Mouse (Mus musculus): ENCODE data around the gene Agtr1a. TPM values are rescaled to one million over a fixed set of nuclear protein-coding genes. Genes with fewer than 3 reads are reported as not detected.

The Agtr1a gene
- total RNA-seq (2021) = 1 to 10 TPM; 1.7 to 2.4 TPM

GRCm38 (mm10) chr13:30336148-30336801 is at the start of gene Agtr1a:
Gene Agtr1a, plus strand, starts transcription at chr13:30336441.
- DNase-seq = peak; percentile 23 to 26

- no peak for DNase-seq
Measured at GRCm38 (mm10) chr13:30310221-30310620, 26.0 kb upstream of the Agtr1a start.

GRCm38 (mm10) chr13:30324669-30325346 is 11.4 kb upstream of the Agtr1a start:
- no peak for DNase-seq

DNA sequence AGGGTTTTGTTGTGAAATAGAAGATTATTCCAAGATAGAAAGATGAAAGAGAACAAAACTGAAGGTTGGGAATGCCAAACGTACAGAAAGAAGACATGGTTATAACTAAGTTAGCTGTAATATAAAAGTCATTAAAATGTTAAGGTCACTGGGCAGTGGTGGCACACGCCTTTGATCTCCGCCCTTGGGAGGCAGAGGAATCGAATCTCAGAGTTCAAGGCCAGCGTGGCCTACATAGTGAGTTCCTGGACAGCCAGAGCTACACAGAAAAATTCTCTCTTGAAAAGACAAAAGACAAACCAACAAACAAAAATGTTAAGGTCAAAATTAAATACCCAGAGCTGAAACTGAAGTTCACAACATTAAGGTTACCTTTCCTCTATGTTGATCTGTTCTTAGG is 5.2 kb upstream of the Agtr1a start:
- DNase-seq = no peak

DNA sequence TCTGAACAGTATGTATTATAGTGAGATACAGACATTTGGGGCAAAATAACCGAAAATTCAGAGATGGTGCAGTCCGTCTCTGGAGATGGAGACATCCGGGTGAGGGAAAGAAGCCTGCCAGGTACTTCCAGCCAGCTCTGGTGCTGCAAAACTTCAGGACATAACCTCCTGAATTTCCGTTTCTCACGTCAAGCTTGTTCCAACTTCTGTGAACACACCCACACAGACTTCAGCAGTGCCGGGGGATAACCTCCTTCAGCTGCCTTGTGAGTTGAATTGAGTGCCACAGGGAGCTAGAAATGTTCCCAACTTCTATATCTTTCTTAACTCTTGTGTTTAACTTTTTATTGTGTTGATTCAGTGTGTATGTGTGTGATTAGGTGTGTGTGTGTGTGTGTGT is 4.4 kb upstream of the Agtr1a start:
- no peak for DNase-seq

- no peak for DNase-seq
Measured at GRCm38 (mm10) chr13:30332581-30332980, 3.7 kb upstream of the Agtr1a start.

DNA sequence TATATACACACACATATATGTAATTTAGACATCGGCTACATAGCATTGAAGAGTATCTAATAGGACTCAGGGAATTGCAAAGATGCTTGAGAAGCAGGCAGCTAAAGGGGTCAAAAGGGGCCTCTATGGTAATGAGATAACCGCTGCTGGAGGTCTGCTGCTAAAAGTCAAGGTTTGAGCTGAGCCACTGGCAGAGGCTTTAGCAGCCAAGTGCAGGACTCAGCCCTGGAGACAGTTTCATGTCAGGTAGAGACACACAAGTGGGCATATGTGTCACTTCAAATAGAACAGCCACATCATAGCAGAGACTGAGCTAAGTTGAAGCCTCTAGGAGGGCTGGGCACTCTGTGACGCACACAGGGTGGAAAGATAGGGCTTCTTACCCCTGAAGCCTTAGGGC is 1.6 kb upstream of the Agtr1a start:
- no peak for DNase-seq

- no peak for DNase-seq
Measured at GRCm38 (mm10) chr13:30336913-30337312, 672 bp downstream of the Agtr1a start.

DNA sequence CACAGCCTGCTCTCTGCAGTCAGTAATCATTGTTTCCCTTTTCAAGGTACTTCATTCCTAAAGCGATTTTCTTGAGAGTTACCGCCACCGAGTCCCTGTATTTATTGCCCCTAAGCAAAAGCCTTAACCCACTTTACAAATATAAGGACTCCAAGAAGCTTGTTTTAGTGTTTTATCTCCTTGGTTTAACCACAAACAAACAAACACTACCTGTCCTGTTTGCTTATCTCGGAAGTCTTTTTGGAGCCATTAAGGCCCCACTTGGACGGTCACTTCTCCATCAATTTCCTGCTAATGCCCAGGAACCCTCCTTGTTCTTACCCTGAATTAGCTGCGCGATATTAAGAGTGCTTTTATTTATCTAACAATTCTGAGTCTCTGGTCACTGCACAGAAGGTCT is 1.4 kb downstream of the Agtr1a start:
- no peak for DNase-seq

DNA sequence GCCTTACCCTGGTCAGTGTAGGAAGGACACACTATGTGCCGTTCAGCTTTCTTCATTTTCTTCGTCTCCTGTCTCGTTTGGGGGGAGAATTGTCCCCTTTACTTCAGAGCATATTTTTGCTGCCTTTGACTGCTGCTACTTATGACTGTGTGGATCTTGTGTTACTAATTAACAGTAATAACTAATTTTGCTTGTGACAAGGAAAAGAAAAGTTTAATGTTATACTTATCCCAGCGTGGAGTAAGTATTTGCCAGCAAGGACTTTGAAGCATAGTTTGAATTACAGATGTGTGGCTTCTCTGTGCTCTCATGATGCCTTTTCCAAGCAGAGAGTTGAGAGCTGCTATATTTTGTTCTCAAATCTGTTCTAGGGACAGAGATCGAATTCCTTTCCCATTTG is 2.3 kb downstream of the Agtr1a start:
- DNase-seq = no peak

DNA sequence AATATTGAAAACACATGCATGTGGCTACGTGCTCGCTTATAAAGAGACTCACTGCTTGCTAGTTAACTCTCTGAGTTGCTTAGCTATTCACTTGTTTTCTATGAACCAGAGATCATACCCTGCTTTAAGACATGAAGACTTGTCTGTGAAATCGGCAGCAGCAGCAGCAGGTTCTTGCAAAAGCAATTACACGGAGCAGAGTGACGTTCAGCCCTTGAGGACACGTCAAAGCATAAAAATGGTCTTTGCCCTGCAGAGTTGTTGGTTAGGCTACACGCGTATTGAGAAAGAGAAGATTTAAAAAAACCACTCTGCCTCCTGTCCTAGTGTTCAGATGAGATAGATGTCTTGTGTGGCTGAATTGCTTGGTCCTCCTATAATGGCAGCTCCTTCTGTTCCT is 3.7 kb downstream of the Agtr1a start:
- DNase-seq = no peak

DNA sequence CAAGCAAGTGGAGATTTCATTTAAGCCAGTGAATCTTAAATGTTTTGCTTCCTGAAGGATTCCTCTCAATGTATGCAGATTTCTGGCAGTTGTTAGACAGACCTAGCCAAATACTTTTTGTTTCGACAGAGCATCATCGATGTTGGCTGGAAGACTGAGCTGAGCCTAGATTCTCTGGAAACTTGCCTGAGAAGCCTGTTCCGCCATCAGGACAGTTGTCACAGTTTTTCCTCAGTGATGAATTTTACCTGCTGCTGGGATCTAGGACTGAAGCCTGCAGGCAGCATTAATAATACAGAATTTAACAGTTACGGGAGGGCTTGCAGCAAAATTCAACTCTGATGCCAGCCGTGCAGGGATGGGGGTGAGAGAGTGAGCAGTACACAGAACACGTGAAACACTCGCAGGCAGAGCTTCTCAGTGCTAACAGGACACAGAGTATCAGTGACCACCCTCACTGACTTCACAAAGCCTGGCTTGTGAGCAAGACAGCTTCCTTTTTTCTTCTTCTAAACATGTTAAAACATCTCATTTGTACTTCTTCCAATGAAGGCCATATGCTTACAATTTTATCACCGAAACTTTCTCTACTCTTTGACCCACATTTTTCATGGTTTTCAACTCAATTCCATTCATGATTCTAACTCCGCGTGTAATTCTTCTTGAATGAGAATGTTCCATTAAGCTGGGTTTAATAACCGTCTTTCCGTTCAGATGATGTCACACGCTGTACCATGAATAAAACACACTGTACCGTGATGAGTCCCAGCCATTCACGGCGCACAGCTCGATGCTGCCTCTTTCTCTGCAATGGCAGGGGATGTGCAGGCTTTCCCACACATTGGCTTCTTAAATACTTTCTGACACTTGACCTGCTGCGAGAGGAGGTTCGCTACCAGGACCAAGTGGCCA is 6.0 kb downstream of the Agtr1a start:
- peak in 1 of 2 experiments; percentile 7 for DNase-seq

- DNase-seq = no peak
Measured at GRCm38 (mm10) chr13:30345427-30345913, 9.2 kb downstream of the Agtr1a start.

- DNase-seq = no peak
Measured at GRCm38 (mm10) chr13:30346881-30347280, 10.6 kb downstream of the Agtr1a start.

DNA sequence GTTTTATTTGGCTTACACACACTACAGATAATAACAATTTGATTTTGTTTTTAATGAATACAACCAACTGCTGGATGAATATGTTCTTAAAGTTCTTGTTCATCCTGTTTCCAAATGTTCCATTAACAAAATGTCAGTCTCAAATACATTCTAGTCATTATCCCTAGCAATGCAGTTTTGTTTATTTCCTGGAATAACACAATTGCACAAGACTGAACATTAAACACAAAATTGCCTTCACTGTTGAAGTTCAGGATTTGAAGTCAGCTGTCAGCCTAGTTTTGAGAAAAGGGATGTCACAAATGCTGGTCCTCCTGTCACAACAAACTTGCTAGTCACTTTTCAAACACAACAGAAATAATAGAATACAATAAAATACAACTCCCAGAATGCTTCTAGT is 12.1 kb downstream of the Agtr1a start:
- no peak for DNase-seq

- DNase-seq = no peak
Measured at GRCm38 (mm10) chr13:30351966-30352365, 15.7 kb downstream of the Agtr1a start.

DNA sequence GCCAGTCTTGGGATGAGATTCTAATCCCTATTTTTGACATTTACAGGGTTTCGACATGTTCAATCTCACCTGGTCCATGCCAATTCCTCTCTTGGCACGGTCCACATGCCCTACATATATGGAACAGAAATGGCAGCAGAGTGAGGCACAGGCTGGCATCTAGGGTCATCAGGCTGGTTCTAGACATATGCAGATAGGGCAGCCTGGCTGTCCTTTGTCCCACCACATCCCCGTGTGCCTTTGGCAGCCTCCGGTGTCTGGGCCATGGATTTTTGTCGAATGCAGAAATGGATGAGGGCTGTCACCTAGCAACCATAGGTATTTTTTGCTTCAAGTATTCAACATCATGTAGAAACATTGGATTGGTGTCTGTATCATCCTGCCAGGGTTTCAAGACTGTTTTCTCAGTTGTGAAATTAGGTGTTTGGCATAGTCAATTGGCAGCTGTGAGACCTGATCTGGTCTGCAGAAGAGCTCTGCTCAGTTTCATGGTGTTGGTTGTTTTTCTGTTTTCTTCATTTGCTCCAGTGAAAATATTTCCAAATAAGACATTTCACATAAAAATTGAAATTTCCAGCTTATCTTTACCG is 18.8 kb downstream of the Agtr1a start:
- no peak for DNase-seq

DNA sequence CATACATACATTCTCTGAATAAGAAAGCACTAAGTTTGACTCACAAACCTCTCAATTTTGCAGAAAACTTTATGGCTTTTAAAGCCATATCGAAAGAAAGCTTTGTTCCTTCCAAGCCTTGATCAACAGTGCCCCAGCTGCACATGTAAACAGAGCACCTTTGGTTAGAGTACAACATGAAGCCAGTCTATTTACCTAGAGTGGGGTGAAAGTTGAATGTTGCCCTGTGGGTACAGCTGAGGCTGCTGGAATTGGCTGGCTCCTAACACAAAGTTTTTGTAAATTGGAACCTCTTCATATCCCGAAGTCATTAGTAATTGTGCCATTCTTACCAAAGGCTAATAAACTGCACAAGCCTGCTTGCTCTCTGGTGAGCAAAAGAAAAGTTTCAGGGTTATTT is 19.7 kb downstream of the Agtr1a start:
- no peak for DNase-seq

- DNase-seq = no peak
Measured at GRCm38 (mm10) chr13:30358456-30359168, 22.4 kb downstream of the Agtr1a start.

- no peak for DNase-seq
Measured at GRCm38 (mm10) chr13:30359886-30360285, 23.6 kb downstream of the Agtr1a start.

- DNase-seq = no peak
Measured at GRCm38 (mm10) chr13:30361002-30361401, 24.8 kb downstream of the Agtr1a start.

DNA sequence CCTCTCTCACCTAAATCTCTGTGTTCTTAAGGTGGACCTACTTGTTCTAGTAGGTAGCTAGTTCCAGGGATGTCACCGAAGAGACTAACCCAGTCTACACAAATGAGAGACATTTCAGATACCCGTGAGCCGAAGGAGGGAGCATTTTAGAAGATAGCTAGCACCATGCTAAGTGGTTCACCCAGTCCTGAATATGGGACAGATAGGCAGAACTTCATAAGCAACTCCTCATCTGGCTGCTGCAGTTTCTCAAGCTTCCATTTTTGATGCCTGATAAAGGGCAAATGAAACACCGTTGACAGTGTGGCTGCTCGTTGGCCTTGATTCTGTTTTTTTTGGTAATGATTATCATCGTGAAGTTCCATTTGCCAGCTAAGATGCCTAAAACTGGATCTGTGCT is 25.8 kb downstream of the Agtr1a start:
- no peak for DNase-seq

All from layer of hippocampus, postnatal 36 days (tissue).